Mouse (Mus musculus) midbrain, embryonic 16.5 days (tissue): Measurements from ENCODE around the gene Nos3. TPM values are rescaled to one million over a fixed set of nuclear protein-coding genes. Genes with fewer than 3 reads are reported as not detected.
"Not testable (repeated sequence)": the region's sequence is repeated elsewhere in the genome, so short reads cannot be mapped to it uniquely, and the experiment has no call there.

Experiments
- ATAC-seq: fragments of 200-750 bp; cut with Nextera tagmentation; 2 replicates; pipeline ENCODE4 v1.8.0; 2017; ENCODE audit warnings: moderate TSS enrichment
- H3K27ac ChIP-seq: fragments of 300-500 bp; sonication (generic); 2 replicates; pipeline ENCODE4 v1.5.1; 2014; ENCODE audit warnings: mild to moderate bottlenecking, low read length, mixed read lengths
- H3K27me3 ChIP-seq: fragments of 300-500 bp; sonication (generic); 2 replicates; pipeline ENCODE4 v1.6.1; 2014; ENCODE audit warnings: low read depth, low read length, mixed read lengths; ENCODE audit not compliant: control insufficient read depth, insufficient read depth
- H3K36me3 ChIP-seq: fragments of 300-500 bp; sonication (generic); 2 replicates; pipeline ENCODE4 v1.6.1; 2014; ENCODE audit warnings: mild to moderate bottlenecking, low read length, moderate library complexity, mixed read lengths; ENCODE audit not compliant: control insufficient read depth, insufficient read depth
- H3K4me1 ChIP-seq: fragments of 300-500 bp; sonication (generic); 2 replicates; pipeline ENCODE4 v1.6.1; 2014; ENCODE audit warnings: mild to moderate bottlenecking, low read length, mixed read lengths; ENCODE audit not compliant: control insufficient read depth, insufficient read depth
- H3K4me2 ChIP-seq: fragments of 300-500 bp; sonication (generic); 2 replicates; pipeline ENCODE4 v1.6.1; 2014; ENCODE audit warnings: mild to moderate bottlenecking, low read length, mixed read lengths
- H3K4me3 ChIP-seq: fragments of 300-500 bp; sonication (generic); 2 replicates; pipeline ENCODE4 v1.5.1; 2014; ENCODE audit warnings: low read depth, mild to moderate bottlenecking, low read length, moderate library complexity, mixed read lengths
- H3K9ac ChIP-seq: fragments of 300-500 bp; sonication (generic); 2 replicates; pipeline ENCODE4 v1.6.1; 2014; ENCODE audit warnings: low read depth, low read length, mixed read lengths
- H3K9me3 ChIP-seq: fragments of 300-500 bp; sonication (generic); replicated peaks from 2 replicates; pipeline ENCODE4 v1.6.1; 2014; ENCODE audit warnings: mild to moderate bottlenecking, low read length, mixed read lengths; ENCODE audit not compliant: control insufficient read depth, poor library complexity, severe bottlenecking
- WGBS: fragments of 180-500 bp; shearing (Covaris S2); extraction: QIAGEN DNeasy Blood & Tissue Kit; methylation state at CpG from one replicate; pipeline ENCODE4 v1.1.7; 2014; 5-methylcytosine and 5-hydroxymethylcytosine counted together
- polyA plus RNA-seq: library from polyadenylated mRNA; unstranded; fragments of >200 nt; fragmentation: Nextera tagmentation; extraction: Ambion mirVana; gene quantifications from 2 replicates; pipeline ENCODE4 v1.2.1, GENCODE M21; 2015

The Nos3 gene
- polyA plus RNA-seq, 1 experiment from 2014 or later = 8.8 TPM

- no peaks in the 10 kb centered on the region for H3K36me3 ChIP-seq
- WGBS = under 1% methylated on average over 36 of the region's 36 CpGs
- H3K4me1 ChIP-seq = 0 out of 2 replicates have a peak, but pooled peaks cover 4% of the 10 kb centered on the region
- peak overlapping the region; percentile 90 for H3K27ac ChIP-seq
- H3K4me2 ChIP-seq = peak overlapping the region; percentile 59
- ATAC-seq = peak; percentile 97
- H3K27me3 ChIP-seq = peaks cover 6% of the 10 kb centered on the region
- H3K9me3 ChIP-seq = no peaks in the 10 kb centered on the region
- peak overlapping the region; percentile 73 for H3K9ac ChIP-seq
- H3K4me3 ChIP-seq = peak overlapping the region; percentile 54
These were observed 29.7 kb downstream of the Nos3 start for GRCm38 (mm10) chr5:24394165-24394894.

DNA sequence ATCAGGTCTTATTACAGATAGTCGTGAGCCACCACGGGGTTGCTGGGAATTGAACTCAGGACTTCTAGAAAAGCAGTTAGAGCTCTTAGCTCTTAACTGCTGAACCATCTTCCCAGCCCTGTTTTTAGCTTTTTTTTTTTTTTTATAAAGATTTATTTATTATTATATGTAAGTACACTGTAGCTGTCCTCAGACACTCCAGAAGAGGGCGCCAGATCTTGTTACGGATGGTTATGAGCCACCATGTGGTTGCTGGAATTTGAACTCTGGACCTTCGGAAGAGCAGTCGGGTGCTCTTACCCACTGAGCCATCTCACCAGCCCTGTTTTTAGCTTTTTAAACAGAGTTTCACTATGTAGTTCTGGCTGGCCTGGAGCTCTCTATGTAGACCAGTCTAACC is 31.6 kb downstream of the Nos3 start:
- not testable (repeated sequence) for H3K9me3 ChIP-seq, H3K36me3 ChIP-seq, H3K4me2 ChIP-seq, H3K4me3 ChIP-seq, H3K27ac ChIP-seq, ATAC-seq, H3K9ac ChIP-seq, H3K4me1 ChIP-seq, H3K27me3 ChIP-seq
- 92% methylated on average over 6 of the region's 6 CpGs for WGBS

GRCm38 (mm10) chr5:24399686-24400085 is 35.1 kb downstream of the Nos3 start:
- 0 out of 2 replicates have a peak, but pooled peaks cover 4% of the 10 kb centered on the region for H3K4me1 ChIP-seq
- H3K4me3 ChIP-seq = no peak overlapping the region
- 86% methylated on average over 10 of the region's 10 CpGs for WGBS
- H3K27ac ChIP-seq = no peak overlapping the region
- no peaks in the 10 kb centered on the region for H3K27me3 ChIP-seq
- H3K36me3 ChIP-seq = peaks cover 12% of the 10 kb centered on the region
- no peak overlapping the region for H3K4me2 ChIP-seq
- H3K9ac ChIP-seq = no peak overlapping the region
- no peak for ATAC-seq
- no peaks in the 10 kb centered on the region for H3K9me3 ChIP-seq

DNA sequence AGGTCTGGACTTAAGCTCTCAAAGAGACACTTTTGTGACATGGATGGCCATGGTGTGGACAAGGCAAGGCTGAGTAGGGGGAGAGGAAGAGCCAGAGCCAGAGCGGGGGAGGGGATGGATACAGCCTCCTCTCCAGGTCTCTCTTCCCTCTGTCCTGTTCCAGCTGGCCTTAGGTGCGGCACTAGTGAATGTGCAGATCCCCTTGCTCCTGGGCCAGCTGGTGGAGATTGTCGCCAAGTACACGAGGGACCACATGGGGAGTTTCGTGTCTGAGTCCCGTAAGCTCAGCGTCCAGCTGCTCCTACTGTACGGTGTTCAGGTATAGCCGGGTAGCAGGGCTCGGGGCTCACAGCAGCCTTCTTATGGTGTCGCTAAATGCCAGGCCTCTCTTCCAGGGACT is 35.8 kb downstream of the Nos3 start:
- no peaks in the 10 kb centered on the region for H3K27me3 ChIP-seq
- no peak for ATAC-seq
- WGBS = 89% methylated on average over 11 of the region's 11 CpGs
- no peak overlapping the region for H3K27ac ChIP-seq
- no peak overlapping the region for H3K4me3 ChIP-seq
- no peak overlapping the region for H3K4me2 ChIP-seq
- H3K9me3 ChIP-seq = no peaks in the 10 kb centered on the region
- peaks cover 12% of the 10 kb centered on the region for H3K36me3 ChIP-seq
- 0 out of 2 replicates have a peak, but pooled peaks cover under 1% of the 10 kb centered on the region for H3K4me1 ChIP-seq
- no peak overlapping the region for H3K9ac ChIP-seq

GRCm38 (mm10) chr5:24400911-24401605 is 36.4 kb downstream of the Nos3 start:
- peaks cover 13% of the 10 kb centered on the region for H3K36me3 ChIP-seq

GRCm38 (mm10) chr5:24401969-24402368 is 37.4 kb downstream of the Nos3 start:
- Histone ChIP-seq H3K27me3 (no peaks in the 10 kb centered on the region), H3K36me3 (peaks cover 16% of the 10 kb centered on the region), H3K4me1 (no peaks in the 10 kb centered on the region), H3K9me3 (no peaks in the 10 kb centered on the region), H3K4me2 (no peak overlapping the region), H3K9ac (no peak overlapping the region), H3K4me3 (no peak overlapping the region), H3K27ac (no peak overlapping the region)
- WGBS = 71% methylated on average over 9 of the region's 9 CpGs
- no peak for ATAC-seq

More at GRCm38 (mm10) chr5:24400911-24401605, 36.4 kb downstream of the Nos3 start:
- Histone ChIP-seq H3K9ac (no peak overlapping the region), H3K9me3 (no peaks in the 10 kb centered on the region), H3K4me1 (no peaks in the 10 kb centered on the region), H3K4me2 (no peak overlapping the region), H3K27me3 (no peaks in the 10 kb centered on the region), H3K4me3 (no peak overlapping the region), H3K27ac (no peak overlapping the region)
- ATAC-seq = no peak
- WGBS = 95% methylated on average over 5 of the region's 5 CpGs

GRCm38 (mm10) chr5:24404594-24405360 is 40.2 kb downstream of the Nos3 start:
- Histone ChIP-seq H3K4me1 (no peaks in the 10 kb centered on the region), H3K27me3 (no peaks in the 10 kb centered on the region), H3K4me3 (no peak overlapping the region), H3K36me3 (peaks cover 19% of the 10 kb centered on the region), H3K9me3 (no peaks in the 10 kb centered on the region), H3K27ac (no peak overlapping the region), H3K4me2 (no peak overlapping the region), H3K9ac (no peak overlapping the region)
- ATAC-seq = no peak
- 79% methylated on average over 6 of the region's 6 CpGs for WGBS

DNA sequence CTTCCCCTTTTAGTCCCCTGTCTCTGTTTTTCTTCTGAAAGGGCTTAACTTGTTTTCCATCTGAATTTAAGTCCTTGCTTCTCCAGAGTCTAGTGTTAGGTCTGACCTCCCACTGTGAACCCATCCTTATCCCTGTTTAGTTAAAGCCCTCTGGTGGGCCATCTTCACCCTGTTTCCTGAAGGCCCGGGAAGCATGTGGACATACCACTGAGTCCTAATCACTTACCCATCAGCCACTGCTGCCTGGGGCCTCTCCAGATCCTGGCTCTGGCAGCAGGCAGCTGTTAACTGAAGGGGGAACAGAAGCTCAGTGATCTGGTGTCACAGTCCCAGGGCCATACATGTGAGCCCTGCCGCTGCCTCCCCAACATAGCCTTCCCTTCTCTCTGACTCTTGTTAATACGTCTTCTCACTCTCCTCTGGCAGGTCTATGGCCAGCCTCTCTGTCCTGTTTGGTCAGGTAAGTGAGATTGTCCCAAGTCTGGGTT is 40.8 kb downstream of the Nos3 start:
- Histone ChIP-seq H3K4me3 (no peak overlapping the region), H3K27ac (no peak overlapping the region), H3K4me1 (no peaks in the 10 kb centered on the region), H3K9ac (no peak overlapping the region), H3K9me3 (no peaks in the 10 kb centered on the region), H3K36me3 (peaks cover 19% of the 10 kb centered on the region), H3K27me3 (no peaks in the 10 kb centered on the region), H3K4me2 (no peak overlapping the region)
- ATAC-seq = no peak
- WGBS = 74% methylated on average over 3 of the region's 3 CpGs
